15 mouse cellular contexts compared by ENCODE assay signal in genomic region chr17:64286836-64287235, GRCm38 (mm10).
"Had no signal": no experiment of that assay in that cellular context is flagged by ENCODE, and none has a peak within 500 bp of the region (broad histone marks: within the 10 kb centered on the region; RNA-seq: fewer than 3 reads in every experiment).

No protein-coding gene starts in this region.

- H3K4me1 ChIP-seq: neural tube, embryonic 15.5 days; stomach, embryonic 15.5 days had no signal

- H3K9me3 ChIP-seq: neural tube, embryonic 15.5 days; stomach, embryonic 15.5 days had no signal

- H3K4me3 ChIP-seq: neural tube, embryonic 15.5 days; stomach, embryonic 15.5 days had no signal

- H3K4me2 ChIP-seq: neural tube, embryonic 15.5 days; stomach, embryonic 15.5 days had no signal

- DNase-seq: retina, postnatal 1 day; right cerebral cortex, adult 18-20 months; right cerebral cortex, postnatal 14 days; right cerebral cortex, postnatal 25 days; right cerebral cortex, postnatal 4 days; spleen, adult 18-20 months; thymus, adult 18-20 months; thymus, adult 2 months; thymus, postnatal 14 days; thymus, postnatal 25 days; thymus, postnatal 36 days; thymus, postnatal 4 days had no signal

- H3K27me3 ChIP-seq: neural tube, embryonic 15.5 days; stomach, embryonic 15.5 days had no signal

- H3K9ac ChIP-seq: neural tube, embryonic 15.5 days; stomach, embryonic 15.5 days had no signal

- H3K27ac ChIP-seq: neural tube, embryonic 15.5 days; stomach, embryonic 15.5 days; stomach, postnatal 0 days had no signal
